Mouse (Mus musculus) heart, postnatal 0 days (tissue): Measurements from ENCODE around the gene Naglu.
"Not testable (repeated sequence)": the region's sequence is repeated elsewhere in the genome, so short reads cannot be mapped to it uniquely, and the experiment has no call there.

ENCODE experiments used
- CTCF ChIP-seq: IDR thresholded peaks from 2 replicates; pipeline ENCODE4 v1.5.1; 2016; ENCODE audit warnings: antibody characterized with exemption, control low read depth, low read depth
- EP300 ChIP-seq: IDR thresholded peaks from 2 replicates; pipeline ENCODE4 v1.6.1; 2016; ENCODE audit warnings: antibody characterized with exemption, low read depth

DNA sequence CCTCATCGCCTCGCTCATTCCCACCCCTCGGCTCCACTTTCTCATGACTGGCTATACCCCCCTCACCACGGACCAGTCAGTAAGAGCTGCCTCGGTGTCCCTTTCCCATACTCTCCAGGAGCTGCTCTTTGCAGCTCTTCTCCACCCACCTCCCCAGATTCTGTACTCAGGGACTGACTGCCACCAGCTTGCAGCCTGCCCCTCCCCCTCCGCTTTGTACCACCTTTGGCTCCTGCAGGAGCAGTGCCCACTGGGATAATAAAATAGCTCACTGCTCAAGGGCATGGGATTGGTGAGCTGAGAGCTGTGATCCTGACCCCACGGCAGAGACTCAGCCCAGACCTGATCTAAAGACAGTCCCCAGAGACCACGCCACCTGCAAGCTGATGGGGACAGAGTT is 54.7 kb downstream of the Naglu start:
- not testable (repeated sequence) for TF ChIP-seq CTCF, EP300
